Mouse (Mus musculus) large intestine, adult 2 months (tissue): ENCODE measurements at regions not wholly inside any gene's neighbourhood (a gene's known extent, or its start where the extent isn't known, plus 50 kb on each side); places are given as distances from the start of the nearest gene placed in this dataset.

Experiments
- DNase-seq: peaks from one replicate; pipeline ENCODE4 v3.0.0-alpha.2; 2012; ENCODE audit warnings: low read depth, low spot score
- WGBS: fragments of 180-500 bp; shearing (Covaris S2); methylation state at CpG from one replicate; pipeline ENCODE4 v1.1.7; 2018; 5-methylcytosine and 5-hydroxymethylcytosine counted together

DNA sequence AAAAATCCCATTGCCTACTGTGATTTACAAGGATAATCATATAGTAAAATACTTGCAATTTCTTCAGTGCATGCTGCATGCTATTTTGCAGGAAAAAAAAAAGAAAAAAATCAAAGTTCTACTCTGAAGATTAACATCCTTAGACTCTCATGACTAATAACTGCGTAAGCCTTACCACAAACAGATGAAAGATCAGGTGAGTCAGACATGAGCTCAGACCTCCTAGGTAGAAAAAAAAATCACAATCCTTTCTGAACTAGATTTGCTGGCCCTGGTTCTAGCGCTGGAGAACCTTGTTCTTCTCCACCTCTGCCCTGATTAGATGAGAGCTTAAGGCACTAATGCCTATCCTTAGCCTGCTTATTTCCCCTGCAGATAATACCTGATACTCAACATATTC, 96.1 kb upstream of the Snap25 start:
- no peak for DNase-seq
- WGBS: 60% methylated on average over 2 of the region's 2 CpGs

GRCm38 (mm10) chr2:136618114-136618513, 95.1 kb upstream of the Snap25 start:
- DNase-seq: peak; percentile 33

GRCm38 (mm10) chr2:136620309-136620708, 92.9 kb upstream of the Snap25 start:
- WGBS: 38% methylated on average over 4 of the region's 4 CpGs
- no peak for DNase-seq

More at GRCm38 (mm10) chr2:136618114-136618513, 95.1 kb upstream of the Snap25 start:
- 13% methylated on average over 2 of the region's 2 CpGs for WGBS

DNA sequence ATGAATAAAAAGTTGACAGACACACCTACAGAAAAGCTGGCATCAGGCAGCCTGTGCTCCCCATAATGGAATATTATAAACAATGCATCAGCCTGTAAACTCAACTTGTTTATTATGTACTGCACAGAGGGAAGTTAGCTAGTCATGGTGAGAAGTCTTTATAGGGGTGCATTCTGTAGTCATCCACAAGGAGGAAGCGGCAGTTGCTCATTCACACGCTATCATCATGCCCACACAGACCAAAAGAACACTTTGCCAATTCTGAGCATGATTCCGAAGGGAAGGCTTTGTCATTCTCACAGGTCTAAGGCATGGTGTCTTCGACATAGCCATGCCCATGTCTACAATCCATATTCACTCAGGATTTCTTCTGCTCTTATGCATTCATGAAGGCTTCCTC, 92.3 kb upstream of the Snap25 start:
- 90% methylated on average over 4 of the region's 4 CpGs for WGBS

DNA sequence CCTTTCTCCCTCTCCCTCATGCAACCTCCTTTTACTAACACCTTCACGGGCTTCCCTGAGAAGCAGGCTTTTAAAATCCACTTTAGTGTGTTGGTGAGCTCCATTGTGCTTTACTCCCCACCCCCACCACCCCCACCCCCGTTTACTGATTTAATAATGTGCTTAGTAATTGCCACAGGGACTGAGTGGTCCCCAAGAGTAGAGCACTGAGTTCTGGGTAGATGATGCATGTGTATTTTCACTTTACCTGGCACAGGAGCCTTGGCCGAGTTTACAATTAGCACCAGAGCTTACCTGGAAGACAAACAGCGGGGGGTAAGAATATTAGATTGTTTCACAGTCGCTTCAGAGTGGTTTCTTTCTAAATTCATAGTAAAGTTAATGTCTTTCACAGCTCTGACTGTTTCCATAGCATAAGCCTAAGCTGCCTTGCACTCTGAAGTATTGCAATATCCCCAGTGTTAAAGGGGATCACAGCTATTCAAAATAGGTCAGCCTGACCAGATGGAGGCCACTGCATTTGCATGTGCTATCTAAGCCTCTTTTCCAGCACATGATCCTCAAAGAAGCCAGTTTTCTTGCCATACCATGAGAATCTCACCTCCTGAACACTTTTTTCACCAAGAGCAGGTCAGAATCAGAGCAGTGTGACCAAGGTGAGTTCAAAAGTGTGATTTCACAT, 89.3 kb upstream of the Snap25 start:
- WGBS: 71% methylated on average over 5 of the region's 5 CpGs
- no peak for DNase-seq

More for the DNA sequence above, 92.3 kb upstream of the Snap25 start:
- DNase-seq: no peak

DNA sequence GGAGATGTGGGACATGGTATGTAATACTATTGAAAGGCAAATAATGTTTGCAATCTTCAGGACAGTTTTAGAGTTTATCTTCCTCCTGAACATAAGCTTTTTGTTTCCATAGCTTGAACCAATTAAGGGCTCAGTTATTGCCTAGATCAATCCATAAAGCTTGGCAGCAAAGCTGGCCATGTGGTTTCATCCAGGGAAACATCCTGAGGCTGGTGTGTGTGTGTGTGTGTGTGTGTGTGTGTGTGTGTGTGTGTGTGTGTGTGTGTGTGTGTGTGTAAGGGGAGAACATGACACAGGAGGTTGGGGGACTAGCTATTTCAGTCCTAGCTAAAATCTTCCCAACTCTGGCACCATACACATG, 88.8 kb upstream of the Snap25 start:
- no peak for DNase-seq

DNA sequence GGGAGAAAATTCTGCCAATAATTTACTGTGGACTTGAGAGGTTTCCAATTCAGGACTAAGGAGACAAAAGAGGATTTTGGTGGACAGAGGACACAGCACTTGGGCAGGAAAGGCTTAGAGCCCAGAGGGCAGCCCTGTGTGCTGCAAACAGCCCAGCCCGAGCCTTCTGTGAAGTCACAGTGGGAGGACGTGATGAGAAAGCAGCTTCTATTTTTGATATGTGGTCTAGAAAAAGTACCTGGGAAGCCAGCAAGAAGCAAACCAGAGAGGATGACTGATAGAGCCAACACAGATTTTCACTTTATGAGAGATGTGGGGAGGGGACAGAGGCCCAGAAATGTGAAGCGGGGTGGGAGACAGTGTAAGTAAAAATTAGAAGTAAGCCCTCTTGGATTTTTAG, 66.3 kb upstream of the Snap25 start:
- WGBS: 86% methylated on average over 3 of the region's 3 CpGs
- DNase-seq: no peak

GRCm38 (mm10) chr2:136648606-136649005, 64.6 kb upstream of the Snap25 start:
- peak; percentile 58 for DNase-seq
- WGBS: 19% methylated on average over 5 of the region's 5 CpGs

DNA sequence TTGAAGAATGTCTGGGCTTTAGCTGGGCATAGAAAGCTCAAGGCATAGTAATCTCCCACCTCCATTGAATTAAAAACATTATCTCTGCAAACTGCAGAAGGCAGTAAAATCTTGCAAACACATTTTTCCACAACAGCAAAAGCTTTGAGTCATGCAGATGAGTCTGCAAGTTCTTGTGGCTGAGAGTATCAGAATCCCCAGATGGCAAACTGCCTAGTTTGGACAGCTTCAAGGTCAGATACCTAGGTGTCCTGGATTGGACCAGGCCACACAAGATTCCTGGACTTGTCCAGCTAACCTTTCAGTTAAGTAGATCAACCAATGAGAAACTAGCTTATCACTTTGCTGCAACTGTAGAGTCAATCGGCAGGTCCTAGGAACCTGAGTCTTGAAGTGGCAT, 62.5 kb upstream of the Snap25 start:
- 86% methylated on average over 1 of the region's 1 CpGs for WGBS

DNA sequence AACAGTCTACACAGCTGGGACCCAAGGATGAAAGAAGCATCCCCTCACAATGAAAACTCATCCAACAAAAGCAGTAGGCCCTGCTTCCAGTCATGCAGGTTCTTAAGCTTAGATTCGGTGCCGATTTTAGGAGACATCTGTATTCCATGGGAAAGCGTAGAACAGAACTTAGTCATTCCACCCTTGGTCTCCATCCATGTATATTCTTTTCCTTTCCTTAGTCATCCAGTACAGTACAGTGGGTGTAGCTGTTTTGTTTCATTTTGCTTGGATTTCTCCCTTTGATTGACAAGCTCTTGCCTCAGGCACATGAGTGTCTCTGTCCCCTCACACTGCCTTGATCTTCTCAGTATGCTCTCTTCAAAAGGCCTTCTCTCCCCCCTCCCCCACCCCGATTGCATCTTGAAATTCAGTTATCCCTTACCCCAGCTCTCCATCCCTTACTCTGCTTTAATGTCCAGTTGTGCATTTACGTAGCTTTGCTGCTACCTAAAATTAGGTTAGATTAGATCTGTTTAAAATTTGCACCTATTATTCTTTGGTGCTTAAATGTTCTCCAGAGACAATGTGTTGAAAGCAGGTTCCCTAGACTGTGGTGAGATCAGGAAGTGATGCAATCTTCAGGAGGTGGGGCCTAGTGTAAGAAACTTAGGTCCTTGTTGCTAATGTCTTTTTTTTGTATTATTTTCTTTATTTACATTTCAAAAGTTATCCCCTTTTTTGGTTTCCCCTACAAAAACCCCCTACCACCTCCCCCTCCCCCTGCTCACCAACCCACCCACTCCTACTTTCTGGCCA, 60.8 kb upstream of the Snap25 start:
- no peak for DNase-seq
- WGBS: 92% methylated on average over 5 of the region's 5 CpGs

More for the DNA sequence above, 62.5 kb upstream of the Snap25 start:
- no peak for DNase-seq
